Mouse (Mus musculus) monocyte, adult 2 months (primary cell): ENCODE results near the gene Ythdc1.

Experiments used
- DNase-seq, 2 experiments: peaks; one replicate each; pipeline ENCODE4 v3.0.0; 2022; ENCODE audit warnings: low spot score in 2 of 2, low read depth in 1 of 2

Gene Ythdc1

DNA sequence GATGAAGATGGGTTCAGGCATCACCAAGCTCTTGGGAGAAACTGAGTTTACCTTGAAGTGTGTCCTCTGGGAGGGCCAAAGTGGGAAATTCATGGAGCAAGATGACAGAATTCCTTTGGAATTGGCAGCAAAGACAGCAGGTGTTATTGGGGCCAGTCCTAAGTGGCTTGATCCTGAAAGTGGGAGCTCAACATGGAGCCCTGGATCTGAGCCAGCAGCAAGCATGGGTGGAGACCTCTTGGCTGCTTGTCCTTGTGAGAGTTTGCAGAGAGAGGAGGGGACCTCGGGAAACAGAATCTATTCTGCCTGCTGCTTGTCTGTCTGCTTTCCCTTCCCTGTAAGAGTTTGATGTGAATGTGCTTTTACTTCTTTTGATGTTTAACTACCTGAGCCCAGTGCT is 67.9 kb downstream of the Ythdc1 start:
- DNase-seq = no peak
